Mouse (Mus musculus) olfactory bulb, adult 2 months (tissue): ENCODE data around the gene Kif17.

Source experiments
- CTCF ChIP-seq: fragments of 200-500 bp; IDR thresholded peaks from 2 replicates; pipeline ENCODE4 v1.5.1; 2012; ENCODE audit warnings: low read depth, mild to moderate bottlenecking, low read length, moderate library complexity; ENCODE audit not compliant: insufficient read depth
- POLR2A ChIP-seq: fragments of 200-500 bp; IDR thresholded peaks from 2 replicates; pipeline ENCODE4 v1.6.1; 2012; ENCODE audit warnings: mild to moderate bottlenecking, low read depth, low read length, moderate library complexity; ENCODE audit not compliant: insufficient read depth

- TF ChIP-seq CTCF (no peak), POLR2A (no peak)
Observed at GRCm38 (mm10) chr4:138312105-138312504, 61.9 kb downstream of the Kif17 start.
